Mouse (Mus musculus): ENCODE results near the gene Chpt1.

Chpt1 gene

DNA sequence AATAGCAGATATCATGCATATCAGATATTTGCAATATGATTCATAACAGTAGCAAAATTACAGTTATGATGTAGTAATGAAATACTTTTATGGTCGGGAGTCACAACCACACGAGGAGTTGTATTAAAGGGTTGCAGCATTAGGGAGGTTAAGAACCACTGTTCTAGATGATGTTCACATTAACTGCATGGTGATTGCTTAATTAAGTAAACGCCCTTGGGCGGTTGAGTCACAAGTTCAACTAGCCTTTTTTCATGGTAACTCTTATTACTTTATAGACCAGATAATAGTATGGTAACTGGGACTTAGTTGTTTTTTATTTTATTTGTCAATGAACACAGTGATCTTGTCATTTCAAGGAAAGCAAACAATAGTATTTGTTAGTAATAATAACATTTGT, 100.9 kb downstream of the Chpt1 start:
- DNase-seq: no peak
